Mouse (Mus musculus): ENCODE data around the gene Casp8.
"Not testable (repeated sequence)": the region's sequence is repeated elsewhere in the genome, so short reads cannot be mapped to it uniquely, and the experiment has no call there.

Casp8 gene

DNA sequence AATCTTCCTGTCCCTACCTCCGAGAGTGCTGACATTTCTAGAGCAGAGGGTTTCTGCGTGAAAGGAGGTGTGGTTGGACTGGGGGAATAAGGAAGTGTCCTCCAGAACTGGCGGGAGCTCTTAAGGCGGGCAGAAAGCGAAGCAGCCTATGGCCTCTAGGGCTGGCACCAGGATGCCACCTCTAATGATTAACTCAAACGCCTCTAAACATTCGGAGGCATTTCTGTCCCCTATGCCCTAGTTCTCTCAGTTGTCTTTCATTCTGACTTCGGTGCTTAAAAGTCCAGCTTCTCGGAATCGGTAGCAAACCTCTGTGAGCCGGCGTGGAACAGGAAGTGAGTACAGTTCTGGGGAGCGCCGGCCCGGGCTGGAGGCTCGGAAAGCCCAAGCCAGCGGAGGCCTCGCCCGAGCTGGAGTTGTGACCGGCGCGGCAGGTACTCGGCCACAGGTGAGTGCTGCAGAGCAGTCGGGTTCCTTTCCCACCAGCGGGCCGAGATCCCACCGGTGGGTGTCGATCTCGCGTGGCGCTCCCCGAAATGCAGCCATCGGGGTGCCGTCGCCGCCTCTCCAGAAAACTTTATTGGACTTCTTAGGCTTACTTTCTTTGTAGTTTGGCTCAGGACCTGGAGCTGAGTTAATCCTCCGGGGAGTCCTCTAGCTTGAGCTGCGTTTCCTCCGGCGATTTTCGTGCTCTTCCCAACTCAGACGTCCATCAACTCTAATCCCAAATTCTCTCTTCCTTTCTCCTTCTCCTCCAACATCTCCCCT, at the start of gene Casp8:
Gene Casp8, plus strand, starts transcription at position 84 of the 768 bp plus-strand sequence.
- DNase-seq = peak; percentile 69 to 81

DNA sequence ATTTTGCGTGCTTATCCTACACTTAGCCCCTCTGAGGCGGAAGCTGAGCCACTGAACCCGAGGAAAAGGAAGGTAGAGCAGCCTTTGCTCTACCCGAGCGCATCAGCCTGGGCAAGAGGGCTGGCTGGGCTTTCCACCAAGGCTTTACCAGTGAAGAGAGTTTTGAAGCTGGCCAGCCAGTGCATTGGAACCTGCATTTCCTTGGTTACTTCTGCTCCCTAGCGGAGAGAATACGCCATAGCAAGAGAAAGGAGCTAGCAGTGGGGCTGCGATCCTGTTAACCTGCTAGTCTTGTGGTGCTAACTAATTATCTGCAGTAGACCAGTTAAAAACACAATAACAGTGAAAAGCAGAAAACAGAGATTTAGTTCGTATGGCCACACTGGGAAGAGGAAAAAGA, 48.3 kb upstream of the Casp8 start:
- peak; percentile 31 to 56 for DNase-seq

GRCm38 (mm10) chr1:58759451-58759850, 35.7 kb upstream of the Casp8 start:
- no peak for DNase-seq

- DNase-seq = no peak
Measured at GRCm38 (mm10) chr1:58760581-58760980, 34.6 kb upstream of the Casp8 start.

DNA sequence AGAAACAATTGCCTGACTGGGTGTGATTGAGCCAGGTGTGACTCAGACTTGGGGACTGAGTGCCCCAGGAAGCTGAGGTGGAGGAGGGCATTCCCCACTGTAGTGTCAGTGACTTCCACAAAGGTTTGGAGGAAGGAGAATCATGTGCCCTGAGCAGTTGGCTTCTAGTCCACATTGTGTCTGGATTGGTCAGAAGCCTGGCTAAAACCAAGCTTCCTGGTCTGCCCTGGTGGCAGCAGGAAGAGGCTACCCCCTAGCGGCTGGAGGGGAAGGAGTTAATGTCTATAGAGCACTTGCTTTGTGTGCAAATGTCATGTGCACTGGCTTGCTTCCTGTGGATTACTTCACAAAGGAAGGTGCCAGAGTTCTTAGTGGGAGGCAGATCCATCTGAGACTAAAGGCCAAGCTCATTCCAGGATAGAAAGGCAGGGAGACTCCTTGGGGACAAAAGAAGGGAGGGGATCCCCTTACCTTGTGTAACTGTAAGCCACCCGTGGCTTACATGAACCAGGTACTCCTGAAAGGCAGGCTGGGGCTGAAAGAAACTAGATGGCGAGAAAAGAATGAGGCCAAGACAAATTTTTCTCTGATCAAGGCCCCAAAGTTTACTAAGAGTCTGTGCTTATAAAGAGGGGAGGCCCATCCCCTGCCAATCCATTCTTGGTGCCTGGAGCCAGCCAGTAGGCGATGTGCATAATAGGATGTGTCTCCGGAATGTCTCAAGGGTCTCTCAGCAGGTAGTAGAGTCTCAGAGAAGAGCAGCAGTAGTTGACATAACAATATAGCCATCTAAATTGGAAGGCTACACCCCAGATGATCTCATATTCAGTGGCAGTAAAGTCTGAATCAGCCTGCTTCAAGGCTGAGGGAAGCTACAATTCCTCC, 33.5 kb upstream of the Casp8 start:
- peak in 1 of 2 experiments; percentile 36 for DNase-seq

GRCm38 (mm10) chr1:58762576-58762975, 32.6 kb upstream of the Casp8 start:
- no peak for DNase-seq

GRCm38 (mm10) chr1:58766446-58766845, 28.7 kb upstream of the Casp8 start:
- DNase-seq = not testable (repeated sequence)

- DNase-seq = no peak
Measured at GRCm38 (mm10) chr1:58769136-58769535, 26.0 kb upstream of the Casp8 start.

DNA sequence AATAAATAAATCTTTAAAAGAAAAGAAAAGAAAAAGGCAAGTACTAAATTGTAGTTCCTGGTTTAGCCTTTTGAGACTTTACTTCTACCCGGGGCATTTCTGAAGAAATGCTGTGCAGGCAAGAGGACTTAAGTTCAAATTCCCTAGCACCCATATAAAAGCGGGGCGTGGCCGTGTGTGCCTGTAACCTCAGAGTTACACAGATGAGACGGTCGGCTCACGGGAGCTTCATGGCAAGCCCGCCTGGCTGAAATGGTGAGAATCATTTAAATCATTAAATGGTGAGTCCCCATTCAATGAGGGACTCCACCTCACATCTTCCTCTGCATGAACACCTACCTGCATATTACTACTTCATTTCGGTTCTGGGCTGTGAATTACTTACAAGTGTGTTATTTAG, 25.5 kb upstream of the Casp8 start:
- DNase-seq = no peak

- DNase-seq = peak; percentile 20 to 50
Measured at GRCm38 (mm10) chr1:58770111-58770720, 25.0 kb upstream of the Casp8 start.

DNA sequence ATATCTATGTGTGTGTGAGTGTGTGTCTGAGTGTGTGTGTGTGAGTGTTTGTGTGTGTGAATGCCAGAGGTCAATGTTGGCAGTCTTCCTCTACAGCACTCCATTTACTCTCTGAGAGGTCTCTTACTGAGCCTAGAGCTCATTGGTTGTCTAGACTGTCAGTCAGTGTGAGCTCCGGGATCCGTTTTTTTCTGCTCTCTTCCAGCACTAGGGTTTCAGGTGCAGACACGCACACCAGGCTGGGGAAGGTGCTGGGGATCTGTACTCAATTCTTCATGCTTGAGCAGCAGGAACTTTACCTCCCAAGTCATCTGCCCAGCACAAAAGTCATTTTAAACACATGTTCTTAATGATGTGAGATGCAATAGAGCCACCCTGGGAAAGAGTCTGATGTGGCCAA, 23.1 kb upstream of the Casp8 start:
- no peak for DNase-seq

DNA sequence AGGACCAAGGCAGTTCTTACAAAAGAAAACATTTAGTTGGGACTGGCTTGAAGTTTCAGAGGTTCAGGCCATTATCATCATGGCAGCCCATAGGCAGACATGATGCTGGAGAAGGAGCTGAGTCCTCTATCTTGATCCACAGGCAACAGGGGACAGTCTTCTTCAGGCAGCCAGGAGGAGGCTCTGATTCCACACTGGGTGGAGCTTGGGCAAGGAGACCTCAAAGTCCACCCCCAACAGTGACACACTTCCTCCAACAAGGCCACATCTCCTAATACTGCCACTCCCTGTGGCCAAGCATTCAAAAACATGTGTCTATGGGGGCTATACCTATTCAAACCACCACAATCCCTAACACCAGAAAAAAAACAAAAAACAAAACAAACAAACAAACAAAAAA, 21.9 kb upstream of the Casp8 start:
- DNase-seq = no peak

GRCm38 (mm10) chr1:58773905-58774304, 21.3 kb upstream of the Casp8 start:
- DNase-seq = peak; percentile 30 to 31

GRCm38 (mm10) chr1:58775361-58775760, 19.8 kb upstream of the Casp8 start:
- DNase-seq = no peak

DNA sequence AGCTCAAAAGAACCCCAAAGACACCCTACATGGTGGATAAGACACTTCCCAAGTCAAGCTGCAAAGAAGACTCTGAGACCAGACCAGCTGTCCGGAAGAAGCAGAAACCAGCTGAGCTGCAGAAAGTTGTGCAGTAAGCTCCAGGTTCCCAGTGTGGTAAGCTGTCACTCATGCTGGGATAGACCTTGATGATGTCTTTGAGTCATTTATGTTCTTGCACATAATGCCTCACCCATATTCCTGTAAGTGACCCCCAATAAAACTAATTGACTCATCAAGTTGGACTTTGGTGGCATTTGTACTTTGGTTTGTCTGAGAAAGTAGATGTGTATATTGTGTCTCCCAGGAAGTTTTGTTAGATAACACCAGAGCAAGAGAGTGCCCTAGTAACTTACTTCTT, 17.6 kb upstream of the Casp8 start:
- no peak for DNase-seq

GRCm38 (mm10) chr1:58778226-58778625, 16.9 kb upstream of the Casp8 start:
- no peak for DNase-seq

- DNase-seq = no peak
Measured at GRCm38 (mm10) chr1:58786276-58786675, 8.9 kb upstream of the Casp8 start.

DNA sequence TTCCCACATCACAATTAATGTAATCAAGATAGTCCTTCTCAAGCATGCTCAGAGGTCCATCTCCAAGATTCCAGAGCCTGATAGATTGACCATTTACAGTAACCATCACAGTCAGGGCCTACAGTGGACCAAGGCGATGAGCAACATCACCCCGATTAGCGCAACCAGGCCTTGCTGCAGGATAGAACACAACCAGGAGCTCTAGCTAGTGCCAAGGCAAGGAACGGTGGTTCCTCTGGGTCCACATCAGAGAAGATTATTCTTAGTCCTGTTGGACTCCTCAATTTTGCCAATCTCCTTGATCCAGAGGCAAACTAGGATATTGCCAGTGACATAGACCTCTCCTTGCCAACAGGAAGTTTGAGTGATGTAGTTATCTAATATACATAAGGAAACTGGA, 6.8 kb upstream of the Casp8 start:
- DNase-seq = no peak

GRCm38 (mm10) chr1:58794705-58795104, 469 bp upstream of the Casp8 start:
- DNase-seq = no peak

GRCm38 (mm10) chr1:58796059-58796363, 837 bp downstream of the Casp8 start:
- DNase-seq = no peak

- no peak for DNase-seq
Measured at GRCm38 (mm10) chr1:58796853-58797252, 1.7 kb downstream of the Casp8 start.

DNA sequence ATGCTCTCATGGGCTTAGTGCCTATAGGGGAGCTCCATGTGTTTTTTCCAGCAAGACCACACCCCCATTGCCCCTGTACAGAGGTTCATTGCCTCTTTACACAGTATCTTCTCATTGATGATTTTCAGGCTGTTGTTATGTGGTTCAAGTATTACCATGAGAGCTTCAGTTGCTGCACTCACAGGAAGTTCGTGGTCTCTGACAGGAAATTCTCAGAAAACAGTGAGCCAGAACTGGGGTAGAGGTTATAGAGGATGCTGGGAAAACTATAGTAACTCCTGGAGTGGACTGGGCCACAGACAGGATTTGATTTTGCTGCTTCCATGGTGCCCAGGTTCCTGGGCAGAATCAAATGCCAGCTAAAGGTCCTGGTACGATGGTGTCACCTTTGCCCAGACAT, 2.2 kb downstream of the Casp8 start:
- DNase-seq = no peak

GRCm38 (mm10) chr1:58798911-58799310, 3.7 kb downstream of the Casp8 start:
- no peak for DNase-seq

GRCm38 (mm10) chr1:58800644-58801043, 5.5 kb downstream of the Casp8 start:
- not testable (repeated sequence) for DNase-seq
